Mouse (Mus musculus): ENCODE results near the gene Zscan4b.
"Not testable (repeated sequence)": the region's sequence is repeated elsewhere in the genome, so short reads cannot be mapped to it uniquely, and the experiment has no call there.

The Zscan4b gene

GRCm38 (mm10) chr7:10904950-10905349, at the start of gene Zscan4b:
Gene Zscan4b, minus strand, starts transcription at chr7:10905050.
- DNase-seq: not testable (repeated sequence)

Measured in kidney, adult 18-20 months (tissue).